Mouse (Mus musculus): ENCODE measurements around the gene Pik3c2a.

The Pik3c2a gene

GRCm38 (mm10) chr7:116298389-116298788, 144.9 kb downstream of the Pik3c2a start:
- DNase-seq (ENCODE audit: low read depth): no peak

- no peak for DNase-seq (ENCODE audit: low read depth)
Observed at GRCm38 (mm10) chr7:116294961-116295360, 148.3 kb downstream of the Pik3c2a start.

GRCm38 (mm10) chr7:116292377-116292776, 150.9 kb downstream of the Pik3c2a start:
- no peak for DNase-seq (ENCODE audit: low read depth)

GRCm38 (mm10) chr7:116290559-116290958, 152.7 kb downstream of the Pik3c2a start:
- no peak for DNase-seq (ENCODE audit: low read depth)

GRCm38 (mm10) chr7:116288996-116289395, 154.3 kb downstream of the Pik3c2a start:
- DNase-seq (ENCODE audit: low read depth): no peak

- DNase-seq (ENCODE audit: low read depth): no peak
Observed at GRCm38 (mm10) chr7:116287959-116288358, 155.3 kb downstream of the Pik3c2a start.
